Mouse (Mus musculus) left cerebral cortex, postnatal 14 days (tissue): ENCODE measurements around the gene Tmco3. TPM values are rescaled to one million over a fixed set of nuclear protein-coding genes. Genes with fewer than 3 reads are reported as not detected.
"Not testable (repeated sequence)": the region's sequence is repeated elsewhere in the genome, so short reads cannot be mapped to it uniquely, and the experiment has no call there.

Source experiments
- DNase-seq, 2 experiments: peaks; one replicate each; pipeline ENCODE4 v3.0.0; 2021 to 2022; ENCODE audit warnings: low spot score in 2 of 2, mixed read lengths in 1 of 2
- intact Hi-C: fragments of 180-260 bp; cut with DNase I; formaldehyde crosslinking; loops from one replicate; pipeline ENCODE4 v1.15.1; 2025
- total RNA-seq, 2 experiments: library from RNA; stranded (reverse); gene quantifications; 2 replicates each; pipeline ENCODE4 v1.2.3; 2021

Gene Tmco3
- total RNA-seq, 2 experiments from 2014 or later = 46.9 to 53.1 TPM

DNA sequence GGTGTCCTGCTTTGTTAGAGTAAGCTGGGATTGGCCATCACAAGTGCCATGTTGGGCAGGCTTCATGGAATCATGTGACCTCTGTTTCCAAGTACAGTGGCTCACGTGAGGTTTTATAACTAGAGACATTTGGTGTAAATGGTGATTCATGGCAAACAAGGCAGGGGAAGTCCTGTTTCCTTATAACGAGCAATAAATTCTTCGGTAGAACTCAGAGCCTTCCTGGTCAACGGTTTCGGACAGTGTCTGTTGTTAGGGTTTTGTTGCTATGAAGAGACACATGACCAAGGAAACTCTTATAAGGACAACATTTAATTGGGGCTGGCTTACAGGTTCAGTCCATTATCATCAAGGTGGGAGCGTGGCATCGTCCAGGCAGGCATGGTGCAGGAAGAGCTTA lies 13.0 kb downstream of the Tmco3 start:
- intact Hi-C loops = no loop called here
- DNase-seq = no peak

DNA sequence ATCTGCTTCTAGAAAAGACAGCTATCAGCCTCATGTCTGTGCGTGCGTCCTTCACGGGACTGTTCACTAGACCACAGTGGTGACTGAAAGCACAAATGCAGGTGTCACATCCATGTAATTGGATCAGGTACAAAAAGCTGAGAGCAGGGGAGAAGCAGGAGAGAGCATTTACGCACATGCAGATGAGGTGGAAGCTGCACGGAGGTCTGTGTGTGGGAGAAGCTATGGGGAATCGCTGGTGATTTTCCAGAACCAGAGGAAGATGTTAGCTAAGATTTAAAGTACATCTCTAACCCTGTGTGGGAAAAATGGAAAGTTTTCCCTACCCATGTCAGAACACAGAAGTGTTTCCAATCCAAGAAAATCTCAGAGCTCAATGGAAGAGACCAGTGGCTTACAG lies 17.5 kb downstream of the Tmco3 start:
- peak; percentile 13 to 54 for DNase-seq
- intact Hi-C loops = no loop called here

DNA sequence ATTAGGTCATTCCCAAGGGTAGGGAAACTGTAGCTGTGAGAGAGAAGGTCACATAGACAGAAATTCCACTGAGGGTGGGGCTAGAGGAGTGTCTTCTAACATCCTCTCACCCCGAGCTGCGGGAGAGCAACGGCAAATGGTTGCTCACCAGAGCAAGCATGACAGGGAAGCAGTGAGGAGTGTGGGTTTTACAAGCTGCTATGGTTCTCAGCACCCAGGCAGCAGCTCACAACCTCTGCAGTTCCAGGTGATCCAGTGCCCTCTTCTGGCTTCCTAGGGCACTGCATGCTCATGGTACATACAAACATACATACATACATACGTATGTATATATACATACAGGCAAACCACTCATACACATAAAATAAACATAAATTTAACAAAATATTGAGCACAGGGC lies 17.9 kb downstream of the Tmco3 start:
- no peak for DNase-seq
- intact Hi-C loops = no loop called here

DNA sequence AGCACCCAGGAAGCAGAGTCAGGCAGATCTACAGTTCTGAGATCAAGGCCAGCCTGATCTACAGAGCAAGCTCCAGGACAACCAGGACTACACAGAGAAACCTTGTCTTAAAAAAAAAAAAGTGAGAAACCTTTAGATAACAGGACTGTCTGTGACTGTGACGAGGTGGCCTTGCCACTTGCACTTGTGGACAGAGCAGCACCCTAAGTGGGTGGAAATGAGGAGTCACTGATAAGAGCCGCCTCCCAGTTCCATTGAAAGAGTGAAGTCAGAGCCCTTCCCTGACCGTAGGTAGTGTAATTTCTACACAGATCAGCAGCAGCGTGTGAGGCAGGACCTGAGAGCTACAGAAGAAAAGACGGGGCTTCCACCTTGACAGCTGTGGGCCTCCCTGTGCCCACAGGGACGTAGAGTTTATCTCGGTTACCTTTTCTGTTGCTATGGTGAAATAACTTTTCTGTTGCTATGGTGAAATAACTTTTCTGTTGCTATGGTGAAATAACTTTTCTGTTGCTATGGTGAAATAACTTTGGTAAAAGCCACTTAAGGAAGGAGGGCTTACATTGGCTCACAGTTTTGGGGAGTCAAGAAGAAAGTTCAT lies 18.4 kb downstream of the Tmco3 start:
- no peak for DNase-seq
- intact Hi-C loops = no loop called here

DNA sequence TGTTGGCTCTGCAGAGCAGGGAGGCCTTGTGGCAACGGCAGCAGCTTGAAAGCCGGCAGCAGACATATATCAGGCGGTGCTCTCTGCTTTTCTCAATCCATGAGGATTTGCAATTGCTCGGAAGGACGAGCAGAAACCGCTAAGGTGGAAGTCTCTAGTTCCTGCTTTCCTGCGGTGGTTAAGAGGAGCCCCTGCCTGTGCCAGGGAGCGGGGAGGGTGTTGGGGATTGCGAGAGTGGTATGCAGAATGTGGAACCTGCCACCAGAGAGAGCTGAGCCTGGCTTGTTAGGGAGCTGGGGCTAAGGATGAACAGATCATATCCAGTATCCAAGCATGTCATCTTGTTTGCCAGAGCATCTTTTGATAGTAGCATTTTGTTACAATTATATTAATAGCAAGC lies 18.9 kb downstream of the Tmco3 start:
- intact Hi-C loops = no loop called here
- DNase-seq = no peak

DNA sequence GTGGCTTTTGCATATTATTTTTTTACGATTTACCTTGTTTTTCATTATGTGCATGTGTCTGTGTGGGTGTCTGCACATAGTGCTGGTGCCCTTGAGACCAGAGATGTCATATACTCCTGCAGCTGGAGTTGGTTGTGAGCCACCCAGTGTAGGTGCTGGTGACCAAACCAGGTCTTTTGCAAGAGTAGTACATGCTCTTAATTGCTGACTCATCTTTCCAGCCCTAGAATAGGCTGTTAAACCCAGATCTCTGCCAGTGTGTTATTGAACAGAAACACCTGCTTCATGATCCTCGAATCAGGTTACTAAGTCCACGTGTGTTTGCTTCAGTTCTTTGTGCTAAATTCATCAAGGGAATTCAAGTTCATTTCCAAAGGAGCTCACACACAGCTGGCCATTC lies 26.9 kb downstream of the Tmco3 start:
- DNase-seq = no peak
- intact Hi-C loops = no loop called here

DNA sequence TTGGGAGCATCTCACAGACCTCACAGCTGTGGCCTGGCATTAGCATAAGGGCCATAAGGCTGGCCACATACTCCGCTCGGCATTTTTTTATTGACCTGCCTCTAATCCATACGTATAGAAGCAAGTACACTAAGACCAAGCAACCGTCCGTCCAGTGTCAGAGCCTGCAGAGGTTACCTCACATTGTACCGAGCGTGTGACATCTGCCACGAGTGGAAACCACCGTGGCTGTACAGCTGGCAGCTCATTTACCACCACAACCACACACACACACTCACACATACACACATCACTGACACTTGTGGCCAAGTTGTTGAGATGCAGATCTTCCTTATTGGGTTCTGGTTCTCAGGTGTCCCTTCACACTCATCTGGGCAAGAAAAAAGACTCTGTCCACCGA lies 28.7 kb downstream of the Tmco3 start:
- no peak for DNase-seq
- intact Hi-C loops = no loop called here

DNA sequence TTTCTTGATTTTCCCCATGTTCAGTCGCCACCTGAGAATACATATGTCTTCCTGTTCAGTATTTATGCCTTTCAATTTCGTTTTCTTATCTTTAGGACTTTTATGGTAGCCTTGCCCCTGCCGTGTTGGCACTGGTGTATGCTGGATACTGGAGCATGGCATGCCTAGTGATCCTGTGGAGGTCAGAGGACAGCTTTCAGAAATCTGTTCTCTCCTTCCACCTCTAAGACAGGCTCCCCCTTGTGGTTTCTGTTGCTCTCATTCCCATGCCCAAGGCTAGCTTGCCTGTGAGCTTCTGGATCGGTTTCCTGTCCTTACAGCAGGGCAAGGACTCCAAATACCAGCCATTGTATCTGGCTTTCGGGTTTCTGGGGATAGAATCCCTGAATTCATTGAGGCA lies 38.6 kb downstream of the Tmco3 start:
- no peak for DNase-seq
- intact Hi-C loops = no loop called here

DNA sequence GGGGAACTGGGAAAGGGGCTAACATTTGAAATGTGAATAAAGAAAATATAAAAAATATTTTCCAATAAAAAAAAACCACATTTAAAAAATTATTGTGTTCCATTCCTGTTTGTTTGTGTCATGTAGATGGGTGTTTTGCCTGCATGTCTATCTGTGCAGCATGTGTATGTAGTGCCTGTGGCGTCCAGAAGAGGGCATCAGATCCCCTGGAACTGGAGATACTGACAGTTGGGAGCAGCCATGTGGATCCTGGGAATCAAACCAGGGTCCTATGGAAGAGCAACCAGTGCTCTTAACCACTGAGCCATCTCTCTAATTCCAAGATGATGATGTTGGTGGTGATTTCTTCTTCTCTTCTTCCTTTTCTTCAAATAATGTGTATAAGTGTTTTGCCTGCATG lies 46.7 kb downstream of the Tmco3 start:
- intact Hi-C loops = no loop called here
- DNase-seq = no peak

DNA sequence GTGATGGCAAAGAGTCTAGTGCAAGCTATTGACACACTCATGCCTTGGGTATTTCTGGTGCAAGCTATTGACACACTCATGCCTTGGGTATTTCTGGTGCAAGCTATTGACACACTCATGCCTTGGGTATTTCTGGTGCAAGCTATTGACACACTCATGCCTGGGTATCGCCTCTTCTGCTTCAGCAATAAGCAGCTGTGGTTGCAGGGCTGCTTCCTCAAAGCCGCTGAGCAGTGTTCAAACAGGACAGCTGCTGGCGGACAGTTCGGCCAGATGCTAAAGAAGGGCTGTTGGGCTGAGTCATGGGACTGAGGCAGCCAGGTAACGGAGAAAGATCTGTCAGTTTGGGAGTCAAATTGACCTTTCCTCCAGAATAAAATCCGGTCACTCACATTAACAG lies 49.3 kb downstream of the Tmco3 start:
- intact Hi-C loops, DNase-seq: not testable (repeated sequence)

DNA sequence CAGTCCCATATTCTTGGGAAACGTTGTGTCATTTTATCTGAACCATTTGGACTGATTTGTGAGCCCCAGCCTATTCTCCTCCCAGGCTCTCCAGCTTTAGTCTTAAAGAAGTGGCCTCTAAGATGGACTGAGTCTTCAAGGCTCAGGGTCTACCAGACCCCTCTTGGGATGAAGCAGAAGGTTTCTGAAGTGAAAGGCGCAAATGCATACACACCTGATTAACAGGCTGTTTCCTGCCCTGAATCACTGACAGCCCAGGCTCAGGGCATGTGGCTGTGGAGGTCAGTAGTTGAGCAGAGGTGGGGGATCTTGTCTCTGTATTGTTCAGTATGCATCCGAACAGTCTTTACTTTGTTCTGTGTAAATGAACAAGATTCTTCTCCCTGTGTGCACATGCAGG lies 49.7 kb downstream of the Tmco3 start:
- intact Hi-C loops = no loop called here
- no peak for DNase-seq

DNA sequence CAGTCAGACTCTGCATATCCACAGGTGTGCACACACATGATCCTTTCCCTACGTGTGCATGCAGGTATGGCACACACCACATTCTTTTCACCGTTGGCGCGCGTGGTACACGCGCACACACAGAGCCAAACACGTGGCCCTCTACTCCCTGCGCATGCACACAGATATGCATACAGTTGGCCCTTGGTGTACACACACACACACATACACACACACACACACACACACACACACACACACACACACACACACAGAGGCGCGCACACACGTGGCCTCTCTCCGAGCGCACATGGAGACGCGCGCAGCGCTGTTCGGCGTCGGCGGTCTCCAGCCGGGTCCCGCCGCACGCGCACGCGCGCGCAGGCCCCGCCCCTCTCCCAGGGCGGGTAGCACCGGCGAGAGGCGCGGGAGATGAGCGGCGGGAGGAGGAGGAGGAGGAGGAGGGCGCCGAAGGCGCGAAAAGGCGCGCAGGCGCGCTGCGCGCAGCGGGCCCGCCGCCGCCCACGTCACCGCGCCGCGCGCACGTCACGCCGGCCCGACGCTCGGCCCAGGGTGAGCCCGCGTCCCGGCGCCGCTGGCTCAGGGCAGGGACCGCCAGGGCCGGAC lies 50.4 kb downstream of the Tmco3 start, which contains the start of gene Tfdp1:
Gene Tfdp1 (plus strand): TSS at position 497 of the 606 bp plus-strand sequence.
- peak; percentile 81 to 89 for DNase-seq
- intact Hi-C loops = no loop called here

DNA sequence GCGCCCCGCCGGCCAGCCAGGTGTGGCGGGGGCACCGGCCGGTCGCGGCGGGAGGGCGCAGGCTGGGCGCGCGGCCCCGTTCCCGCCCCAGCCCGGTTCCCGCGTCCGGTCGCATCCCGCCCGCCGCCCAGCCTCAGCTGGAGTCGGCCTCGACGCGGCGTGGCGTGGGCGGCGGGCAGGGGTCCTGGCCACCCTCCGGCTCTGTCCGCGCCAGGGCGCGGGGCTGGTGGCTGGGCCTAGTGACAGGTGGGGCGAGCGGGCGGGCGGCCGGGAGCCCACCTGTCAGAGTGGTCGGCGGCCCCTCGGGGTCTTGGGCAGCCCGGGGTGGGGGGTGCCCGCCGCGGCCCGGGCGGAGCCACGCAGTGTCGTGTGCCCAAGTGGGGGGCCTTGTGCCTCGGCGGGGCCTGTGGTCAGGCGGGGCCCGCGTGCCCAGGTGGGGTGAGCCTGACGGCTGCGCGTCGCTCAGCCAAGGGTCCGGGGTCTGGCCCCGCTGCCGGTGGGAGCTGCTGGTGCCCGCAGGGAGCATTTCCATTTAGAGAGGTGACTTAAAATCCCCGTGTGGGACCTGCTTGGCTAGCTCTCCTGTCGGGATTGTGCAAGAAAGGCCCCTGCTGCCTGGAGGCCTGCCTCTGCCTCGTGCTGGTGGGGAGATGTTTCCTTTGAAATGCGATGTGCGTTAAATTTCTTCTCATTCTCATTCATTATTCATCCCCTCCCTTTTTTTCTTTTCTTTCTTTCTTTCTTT lies 51.1 kb downstream of the Tmco3 start:
- intact Hi-C loops = no loop called here
- DNase-seq = peak in 1 of 2 experiments; percentile 9

DNA sequence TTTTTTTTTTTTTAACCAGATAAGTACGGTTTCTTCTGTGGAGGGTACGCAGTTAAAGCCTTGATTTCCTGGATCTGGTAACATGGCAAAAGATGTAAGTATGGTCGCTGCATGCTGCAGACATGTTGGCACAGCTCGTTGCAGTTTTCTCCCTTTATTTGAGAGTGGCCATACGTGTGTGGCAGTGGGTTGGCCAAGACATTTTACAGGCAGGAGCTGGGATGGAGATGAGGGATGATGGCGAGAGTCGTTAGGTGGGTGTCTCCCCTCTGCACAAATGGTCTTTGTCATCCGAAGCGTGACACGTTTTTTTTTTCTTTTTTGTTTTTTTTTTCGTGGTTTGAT lies 51.6 kb downstream of the Tmco3 start:
- no peak for DNase-seq
- intact Hi-C loops = no loop called here

DNA sequence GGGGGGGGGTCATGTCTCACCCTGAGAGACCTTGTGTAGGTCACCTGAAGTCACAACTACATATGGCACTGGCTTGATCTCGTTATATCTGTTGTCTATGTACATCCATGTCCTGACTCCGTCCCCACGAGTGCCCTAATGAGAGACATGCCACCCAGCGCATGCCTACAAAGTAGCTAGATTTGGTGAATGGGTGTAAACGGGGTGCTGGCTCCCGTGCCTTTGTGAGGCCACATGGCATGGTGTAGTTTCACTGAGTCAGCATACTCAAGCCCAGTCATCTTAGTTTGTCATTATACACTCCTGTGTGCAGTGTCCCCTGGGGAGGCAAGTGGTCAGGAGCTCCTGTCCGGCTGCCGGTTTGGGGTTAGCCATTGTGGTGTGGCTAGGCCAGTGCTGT lies 52.7 kb downstream of the Tmco3 start:
- DNase-seq = no peak
- intact Hi-C loops = no loop called here

DNA sequence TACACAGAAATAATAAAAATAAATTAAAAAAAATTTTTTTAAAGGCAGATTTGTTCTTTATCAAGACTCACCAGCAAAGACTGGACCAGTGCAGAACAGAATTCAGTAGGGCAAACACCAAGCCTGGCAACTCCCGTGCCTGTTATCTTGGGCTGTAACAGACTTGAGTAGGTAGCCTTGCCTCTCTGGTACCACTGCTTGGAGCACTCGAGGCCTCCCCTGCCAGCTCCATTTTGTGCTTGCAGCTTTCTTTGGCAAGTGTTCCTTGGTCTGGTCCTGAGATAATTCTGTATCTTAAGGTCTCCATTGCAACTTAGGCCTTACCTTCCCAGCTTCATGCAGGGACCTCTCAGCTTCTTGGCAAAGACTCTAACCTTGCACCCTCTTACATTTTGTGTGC lies 54.4 kb downstream of the Tmco3 start:
- DNase-seq = no peak
- intact Hi-C loops = no loop called here

DNA sequence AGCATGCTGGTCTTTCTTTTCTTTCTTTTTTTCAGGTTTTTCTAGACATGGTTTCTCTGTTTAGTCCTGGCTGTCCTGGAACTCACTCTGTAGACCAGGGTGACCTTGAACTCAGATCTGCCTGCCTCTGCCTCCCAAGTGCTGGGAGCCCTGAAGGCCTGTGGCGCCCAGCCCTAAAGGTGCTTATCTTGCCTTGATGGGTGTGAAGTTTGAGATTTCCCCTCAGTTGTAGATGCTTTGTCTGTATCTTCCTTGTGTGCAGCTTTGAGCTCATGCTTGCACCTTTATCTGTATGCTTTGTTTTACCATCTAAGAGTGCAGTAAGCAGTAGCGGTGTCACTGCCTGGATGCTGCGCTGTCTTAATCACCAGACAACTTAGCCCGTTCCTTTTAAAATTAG lies 55.1 kb downstream of the Tmco3 start:
- DNase-seq = no peak
- intact Hi-C loops = no loop called here

DNA sequence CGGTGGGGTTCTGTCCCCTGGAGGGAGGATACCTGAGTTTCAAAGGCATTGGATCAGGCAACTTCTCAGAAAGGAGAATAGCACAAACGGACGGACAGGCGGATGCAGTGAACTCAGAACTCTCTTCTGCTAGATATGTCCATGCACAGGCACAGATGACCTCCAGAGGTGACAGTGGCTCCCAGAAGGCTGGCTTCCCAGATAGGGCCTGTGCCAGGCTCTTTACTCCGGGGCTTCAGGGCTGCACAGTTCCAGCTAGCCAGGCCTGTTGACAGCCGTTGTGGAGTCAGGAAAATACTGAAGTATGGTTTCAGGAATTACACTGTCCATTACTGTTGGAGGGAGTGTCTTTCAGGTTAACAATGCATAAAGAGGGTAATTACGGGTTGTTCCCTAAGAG lies 62.1 kb downstream of the Tmco3 start:
- intact Hi-C loops = no loop called here
- DNase-seq = no peak

DNA sequence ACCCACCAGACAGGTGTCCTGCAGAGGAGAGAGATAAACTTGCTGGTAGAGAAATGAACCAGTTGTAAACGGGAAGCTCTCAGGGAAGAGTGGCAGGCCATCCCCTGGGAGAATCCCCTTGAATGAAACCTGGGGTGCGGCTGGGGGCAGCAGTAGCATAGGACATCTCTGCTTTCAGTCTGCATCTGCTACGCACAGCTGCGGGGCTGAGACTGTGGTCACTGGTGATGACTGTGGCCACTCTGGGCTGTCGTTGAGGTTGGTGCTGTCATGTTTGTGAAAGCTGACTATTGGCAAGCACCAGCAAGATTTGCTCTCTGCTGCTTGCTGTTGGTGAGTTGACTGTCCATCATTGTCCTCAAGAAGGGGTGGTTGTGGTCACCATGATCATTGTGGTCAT lies 63.6 kb downstream of the Tmco3 start:
- DNase-seq = no peak
- intact Hi-C loops = no loop called here

DNA sequence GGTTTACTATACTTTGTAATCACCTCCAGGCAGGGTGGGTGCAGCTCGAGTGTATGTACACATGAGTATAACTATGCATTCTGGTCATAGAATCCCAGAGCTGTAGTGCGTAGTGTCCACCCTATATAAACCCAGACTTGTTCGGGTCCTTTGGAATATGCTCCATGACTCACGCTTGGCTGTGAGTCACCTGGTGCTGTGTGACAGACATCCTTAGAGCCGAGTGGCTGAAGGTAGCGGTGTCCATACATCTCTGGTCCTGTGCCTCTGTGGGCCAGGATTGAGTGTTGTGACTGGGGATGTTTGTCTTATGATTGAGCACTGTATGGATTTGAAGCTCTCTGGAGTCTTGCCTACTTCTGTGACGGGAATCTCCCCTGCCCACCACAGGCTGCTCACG lies 64.6 kb downstream of the Tmco3 start:
- no peak for DNase-seq
- intact Hi-C loops = no loop called here

DNA sequence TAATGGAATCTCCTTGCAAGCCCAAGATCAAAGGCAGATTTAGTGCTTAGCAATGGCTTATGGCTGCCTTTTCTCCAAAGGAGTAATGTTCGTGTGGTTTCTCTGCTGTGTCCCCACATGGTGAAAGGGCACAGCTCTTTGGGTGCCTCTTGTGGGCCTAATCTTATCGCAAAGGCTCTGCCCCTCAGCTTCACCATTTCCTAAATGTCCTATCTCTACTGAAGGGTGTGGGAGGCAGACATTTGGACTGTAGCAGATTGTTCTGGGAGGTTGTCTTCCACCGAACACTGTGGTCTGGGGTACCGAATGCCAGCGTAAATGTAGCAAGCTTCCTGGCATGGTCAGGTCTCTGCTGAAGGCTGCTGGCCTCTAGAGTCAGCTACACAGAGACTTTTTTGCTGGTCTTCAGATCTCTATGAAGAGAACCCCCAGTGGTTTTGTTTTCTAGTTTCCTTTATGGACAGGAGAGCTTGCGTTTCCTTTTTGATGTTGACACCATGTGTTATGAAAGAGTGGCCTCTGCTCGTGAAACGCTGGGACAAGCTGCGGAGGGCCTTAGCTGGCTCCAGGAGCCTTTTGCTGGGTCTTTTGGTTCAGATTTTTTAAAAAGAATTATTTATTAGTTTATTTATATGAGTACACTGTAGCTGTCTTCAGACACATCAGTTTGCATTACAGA lies 65.3 kb downstream of the Tmco3 start:
- intact Hi-C loops = no loop called here
- DNase-seq = no peak
